Mouse (Mus musculus): ENCODE measurements around the gene Ccdc88a. TPM values are rescaled to one million over a fixed set of nuclear protein-coding genes. Genes with fewer than 3 reads are reported as not detected.

Ccdc88a gene
- 2.9 and 3.2 TPM in 2 replicates for polyA plus RNA-seq (2015; fragmentation: Nextera tagmentation; extraction: Ambion mirVana)

DNA sequence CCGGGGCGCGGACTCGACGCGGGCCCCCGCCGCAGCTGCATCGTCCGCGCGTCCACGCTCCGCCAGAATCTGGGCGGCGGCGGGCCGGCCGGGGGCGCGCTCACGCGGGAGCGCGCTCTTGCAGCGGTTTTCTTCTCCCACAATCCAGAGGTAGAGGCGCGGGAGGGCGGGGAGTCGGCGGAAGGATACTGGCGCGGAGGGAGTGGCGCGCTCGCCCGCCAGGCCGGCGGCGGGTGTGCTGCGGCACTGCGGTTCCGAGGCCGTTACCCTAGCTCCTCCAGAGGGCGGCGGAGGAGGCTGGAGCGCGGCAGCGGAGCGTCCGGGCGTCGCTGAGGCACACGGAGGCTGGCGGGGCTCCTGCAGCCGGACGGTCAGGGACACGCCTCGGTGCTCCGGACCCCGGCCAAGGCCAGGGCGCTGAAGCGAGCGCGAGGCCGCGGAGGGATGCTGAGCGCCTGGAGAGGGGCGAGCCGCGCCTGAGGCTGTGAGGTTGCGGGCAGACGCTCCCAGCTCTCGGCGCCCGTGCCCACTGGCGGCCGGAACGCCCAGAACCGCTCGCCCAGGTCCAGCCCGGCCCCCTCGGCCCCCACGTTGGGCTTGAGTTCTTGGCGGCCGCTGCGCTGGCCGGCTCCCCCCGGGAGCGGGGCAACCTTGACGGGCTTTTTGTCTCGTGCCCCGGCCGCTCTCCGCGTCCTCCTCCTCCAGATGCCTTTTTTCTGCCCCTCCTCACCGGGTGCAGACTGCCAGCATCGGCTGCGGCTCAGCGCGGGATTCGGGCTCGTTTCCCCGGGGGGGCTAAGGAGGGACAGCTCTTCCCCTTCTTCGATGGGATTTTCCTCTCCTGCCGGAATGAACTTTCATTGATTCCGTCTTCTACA lies at the start of gene Ccdc88a:
Gene Ccdc88a, plus strand, starts transcription at position 263 of the 878 bp plus-strand sequence.
- WGBS (ENCODE audit: insufficient replicate concordance) = under 1% methylated on average over 94 of the region's 107 CpGs
- Histone ChIP-seq H3K9me3 (replicated peaks; ENCODE audit: control insufficient read depth, low read length) (no peaks in the 10 kb centered on the region), H3K4me1 (ENCODE audit: control insufficient read depth, low read depth, low read length) (peaks cover 2% of the 10 kb centered on the region), H3K4me2 (ENCODE audit: low read depth, low read length) (peak within 1 kb of the TSS; percentile 92), H3K27ac (ENCODE audit: low read length) (peak within 1 kb of the TSS; percentile 72), H3K27me3 (ENCODE audit: control insufficient read depth, insufficient read depth, low read depth, low read length) (no peaks in the 10 kb centered on the region), H3K9ac (ENCODE audit: low read depth, low read length) (peak within 1 kb of the TSS; percentile 80), H3K36me3 (ENCODE audit: control insufficient read depth, insufficient read depth) (no peaks in the 10 kb centered on the region), H3K4me3 (ENCODE audit: low read depth, low read length) (peak within 1 kb of the TSS; percentile 76)
- peak; percentile 94 for ATAC-seq (ENCODE audit: low read depth)

GRCm38 (mm10) chr11:29335505-29335904 lies 38.0 kb upstream of the Ccdc88a start:
- H3K9ac ChIP-seq (ENCODE audit: low read depth, low read length) = no peak overlapping the region
- no peaks in the 10 kb centered on the region for H3K9me3 ChIP-seq (replicated peaks; ENCODE audit: control insufficient read depth, low read length)
- no peaks in the 10 kb centered on the region for H3K4me1 ChIP-seq (ENCODE audit: control insufficient read depth, low read depth, low read length)
- H3K27ac ChIP-seq (ENCODE audit: low read length) = no peak overlapping the region
- 44% methylated on average over 2 of the region's 2 CpGs for WGBS (ENCODE audit: insufficient replicate concordance)
- H3K36me3 ChIP-seq (ENCODE audit: control insufficient read depth, insufficient read depth) = no peaks in the 10 kb centered on the region
- H3K4me2 ChIP-seq (ENCODE audit: low read depth, low read length) = no peak overlapping the region
- H3K27me3 ChIP-seq (ENCODE audit: control insufficient read depth, insufficient read depth, low read depth, low read length) = no peaks in the 10 kb centered on the region
- ATAC-seq (ENCODE audit: low read depth) = 0 out of 2 replicates have a peak, but pooled peaks have one; percentile 41
- H3K4me3 ChIP-seq (ENCODE audit: low read depth, low read length) = no peak overlapping the region

DNA sequence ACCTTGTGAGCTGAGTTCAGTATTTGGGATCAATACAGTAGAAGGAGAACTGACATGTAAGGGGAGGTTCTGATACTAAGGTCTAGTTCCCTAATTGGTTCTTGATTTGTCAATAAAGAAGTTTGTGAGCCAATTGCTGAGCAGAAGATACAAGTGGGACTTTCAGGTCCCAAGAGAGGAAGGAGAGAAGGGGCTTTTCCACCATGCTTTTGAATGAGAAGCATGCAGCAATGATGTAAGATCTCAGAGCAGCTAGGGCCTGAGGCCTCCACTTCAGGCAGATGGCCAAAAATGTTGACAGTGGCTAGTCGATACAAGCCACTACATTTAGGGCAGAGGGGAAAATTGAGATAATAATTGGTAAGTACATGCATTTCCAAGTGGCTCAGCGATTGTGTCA lies 32.2 kb upstream of the Ccdc88a start:
- H3K36me3 ChIP-seq (ENCODE audit: control insufficient read depth, insufficient read depth) = no peaks in the 10 kb centered on the region
- no peaks in the 10 kb centered on the region for H3K9me3 ChIP-seq (replicated peaks; ENCODE audit: control insufficient read depth, low read length)
- no peaks in the 10 kb centered on the region; the same call in 1 of the 2 replicates for H3K4me1 ChIP-seq (ENCODE audit: control insufficient read depth, low read depth, low read length)
- WGBS (ENCODE audit: insufficient replicate concordance) = 41% methylated on average over 2 of the region's 2 CpGs
- no peak overlapping the region for H3K4me3 ChIP-seq (ENCODE audit: low read depth, low read length)
- H3K27me3 ChIP-seq (ENCODE audit: control insufficient read depth, insufficient read depth, low read depth, low read length) = no peaks in the 10 kb centered on the region
- no peak overlapping the region for H3K9ac ChIP-seq (ENCODE audit: low read depth, low read length)
- no peak overlapping the region for H3K4me2 ChIP-seq (ENCODE audit: low read depth, low read length)
- no peak overlapping the region for H3K27ac ChIP-seq (ENCODE audit: low read length)
- ATAC-seq (ENCODE audit: low read depth) = no peak

GRCm38 (mm10) chr11:29344891-29345657 lies 28.4 kb upstream of the Ccdc88a start:
- Histone ChIP-seq H3K36me3 (ENCODE audit: control insufficient read depth, insufficient read depth) (no peaks in the 10 kb centered on the region), H3K4me2 (ENCODE audit: low read depth, low read length) (no peak overlapping the region), H3K27ac (ENCODE audit: low read length) (no peak overlapping the region), H3K9me3 (replicated peaks; ENCODE audit: control insufficient read depth, low read length) (no peaks in the 10 kb centered on the region), H3K9ac (ENCODE audit: low read depth, low read length) (no peak overlapping the region), H3K4me1 (ENCODE audit: control insufficient read depth, low read depth, low read length) (no peaks in the 10 kb centered on the region; the same call in 1 of the 2 replicates), H3K27me3 (ENCODE audit: control insufficient read depth, insufficient read depth, low read depth, low read length) (no peaks in the 10 kb centered on the region), H3K4me3 (ENCODE audit: low read depth, low read length) (no peak overlapping the region)
- 55% methylated on average over 4 of the region's 4 CpGs for WGBS (ENCODE audit: insufficient replicate concordance)
- ATAC-seq (ENCODE audit: low read depth) = peak; percentile 37; the same call in 1 of the 2 replicates

- ATAC-seq (ENCODE audit: low read depth) = peak; percentile 86
- H3K4me1 ChIP-seq (ENCODE audit: control insufficient read depth, low read depth, low read length) = no peaks in the 10 kb centered on the region; the same call in 1 of the 2 replicates
- H3K9me3 ChIP-seq (replicated peaks; ENCODE audit: control insufficient read depth, low read length) = no peaks in the 10 kb centered on the region
- H3K27me3 ChIP-seq (ENCODE audit: control insufficient read depth, insufficient read depth, low read depth, low read length) = no peaks in the 10 kb centered on the region
- H3K4me2 ChIP-seq (ENCODE audit: low read depth, low read length) = no peak overlapping the region
- 63% methylated on average over 4 of the region's 4 CpGs for WGBS (ENCODE audit: insufficient replicate concordance)
- no peak overlapping the region for H3K27ac ChIP-seq (ENCODE audit: low read length)
- no peak overlapping the region for H3K9ac ChIP-seq (ENCODE audit: low read depth, low read length)
- H3K4me3 ChIP-seq (ENCODE audit: low read depth, low read length) = no peak overlapping the region
- no peaks in the 10 kb centered on the region for H3K36me3 ChIP-seq (ENCODE audit: control insufficient read depth, insufficient read depth)
These were observed 27.7 kb upstream of the Ccdc88a start for GRCm38 (mm10) chr11:29345673-29346286.

DNA sequence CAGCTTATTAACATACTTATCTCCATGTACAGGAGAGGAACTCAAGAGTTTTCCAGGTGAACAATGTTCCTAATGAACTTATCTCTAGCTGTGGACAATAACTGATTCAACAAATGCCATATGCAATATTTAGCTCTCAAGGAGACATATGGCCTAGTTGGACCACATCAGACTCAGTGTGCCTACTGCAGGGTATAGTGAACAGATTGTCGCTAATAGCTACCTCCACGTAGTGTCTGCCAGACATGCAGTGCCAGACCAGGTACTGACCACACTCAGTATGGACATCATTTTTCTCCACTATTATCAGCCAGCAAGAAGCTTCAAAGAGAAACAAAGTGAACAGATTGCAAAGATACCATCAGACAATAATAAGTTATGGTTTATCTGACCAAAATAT lies 22.6 kb upstream of the Ccdc88a start:
- Histone ChIP-seq H3K27me3 (ENCODE audit: control insufficient read depth, insufficient read depth, low read depth, low read length) (no peaks in the 10 kb centered on the region), H3K4me3 (ENCODE audit: low read depth, low read length) (no peak overlapping the region), H3K9ac (ENCODE audit: low read depth, low read length) (no peak overlapping the region), H3K36me3 (ENCODE audit: control insufficient read depth, insufficient read depth) (no peaks in the 10 kb centered on the region), H3K9me3 (replicated peaks; ENCODE audit: control insufficient read depth, low read length) (no peaks in the 10 kb centered on the region), H3K27ac (ENCODE audit: low read length) (no peak overlapping the region), H3K4me2 (ENCODE audit: low read depth, low read length) (no peak overlapping the region), H3K4me1 (ENCODE audit: control insufficient read depth, low read depth, low read length) (no peaks in the 10 kb centered on the region)
- WGBS (ENCODE audit: insufficient replicate concordance) = 82% methylated on average over 2 of the region's 2 CpGs
- ATAC-seq (ENCODE audit: low read depth) = no peak

GRCm38 (mm10) chr11:29352214-29352613 lies 21.2 kb upstream of the Ccdc88a start:
- H3K27me3 ChIP-seq (ENCODE audit: control insufficient read depth, insufficient read depth, low read depth, low read length) = no peaks in the 10 kb centered on the region
- no peaks in the 10 kb centered on the region for H3K9me3 ChIP-seq (replicated peaks; ENCODE audit: control insufficient read depth, low read length)
- no peak overlapping the region for H3K4me2 ChIP-seq (ENCODE audit: low read depth, low read length)
- WGBS (ENCODE audit: insufficient replicate concordance) = 63% methylated on average over 1 of the region's 1 CpGs
- no peak for ATAC-seq (ENCODE audit: low read depth)
- no peak overlapping the region for H3K4me3 ChIP-seq (ENCODE audit: low read depth, low read length)
- H3K4me1 ChIP-seq (ENCODE audit: control insufficient read depth, low read depth, low read length) = no peaks in the 10 kb centered on the region
- H3K27ac ChIP-seq (ENCODE audit: low read length) = no peak overlapping the region
- no peaks in the 10 kb centered on the region for H3K36me3 ChIP-seq (ENCODE audit: control insufficient read depth, insufficient read depth)
- H3K9ac ChIP-seq (ENCODE audit: low read depth, low read length) = no peak overlapping the region

DNA sequence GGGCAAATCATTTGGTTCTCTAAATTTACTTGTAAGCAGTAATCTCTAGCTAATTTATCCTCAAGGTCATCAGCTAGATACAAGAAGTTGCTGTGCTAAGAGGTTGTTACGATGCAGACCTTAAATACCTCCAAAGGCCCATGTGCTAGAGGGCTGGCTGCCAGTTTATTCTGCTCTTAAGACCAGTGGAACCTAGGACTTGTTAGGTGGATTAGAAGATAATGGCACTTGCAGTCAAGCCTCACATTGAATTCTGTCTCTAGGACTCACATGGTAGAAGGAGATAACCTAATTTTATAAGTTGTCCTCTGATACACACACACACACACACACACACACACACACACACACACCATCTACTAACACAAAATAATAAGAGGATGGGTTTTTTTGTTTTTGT lies 5.3 kb upstream of the Ccdc88a start:
- no peaks in the 10 kb centered on the region for H3K36me3 ChIP-seq (ENCODE audit: control insufficient read depth, insufficient read depth)

More for the DNA sequence above, 5.3 kb upstream of the Ccdc88a start:
- Histone ChIP-seq H3K9me3 (replicated peaks; ENCODE audit: control insufficient read depth, low read length) (no peaks in the 10 kb centered on the region), H3K9ac (ENCODE audit: low read depth, low read length) (no peak overlapping the region), H3K4me3 (ENCODE audit: low read depth, low read length) (no peak overlapping the region), H3K4me1 (ENCODE audit: control insufficient read depth, low read depth, low read length) (no peaks in the 10 kb centered on the region), H3K27me3 (ENCODE audit: control insufficient read depth, insufficient read depth, low read depth, low read length) (no peaks in the 10 kb centered on the region), H3K27ac (ENCODE audit: low read length) (no peak overlapping the region), H3K4me2 (ENCODE audit: low read depth, low read length) (no peak overlapping the region)
- 71% methylated on average over 1 of the region's 1 CpGs for WGBS (ENCODE audit: insufficient replicate concordance)
- no peak for ATAC-seq (ENCODE audit: low read depth)
